Mouse (Mus musculus) CD8-positive naive resting alpha-beta T cell, adult 2 months (primary cell): Measurements from ENCODE around the gene Fcgr3.

Experiments used
- DNase-seq, 2 experiments: peaks; one replicate each; pipeline ENCODE4 v3.0.0; 2022; ENCODE audit warnings: low read depth in 2 of 2, low spot score in 2 of 2

Fcgr3 gene

DNA sequence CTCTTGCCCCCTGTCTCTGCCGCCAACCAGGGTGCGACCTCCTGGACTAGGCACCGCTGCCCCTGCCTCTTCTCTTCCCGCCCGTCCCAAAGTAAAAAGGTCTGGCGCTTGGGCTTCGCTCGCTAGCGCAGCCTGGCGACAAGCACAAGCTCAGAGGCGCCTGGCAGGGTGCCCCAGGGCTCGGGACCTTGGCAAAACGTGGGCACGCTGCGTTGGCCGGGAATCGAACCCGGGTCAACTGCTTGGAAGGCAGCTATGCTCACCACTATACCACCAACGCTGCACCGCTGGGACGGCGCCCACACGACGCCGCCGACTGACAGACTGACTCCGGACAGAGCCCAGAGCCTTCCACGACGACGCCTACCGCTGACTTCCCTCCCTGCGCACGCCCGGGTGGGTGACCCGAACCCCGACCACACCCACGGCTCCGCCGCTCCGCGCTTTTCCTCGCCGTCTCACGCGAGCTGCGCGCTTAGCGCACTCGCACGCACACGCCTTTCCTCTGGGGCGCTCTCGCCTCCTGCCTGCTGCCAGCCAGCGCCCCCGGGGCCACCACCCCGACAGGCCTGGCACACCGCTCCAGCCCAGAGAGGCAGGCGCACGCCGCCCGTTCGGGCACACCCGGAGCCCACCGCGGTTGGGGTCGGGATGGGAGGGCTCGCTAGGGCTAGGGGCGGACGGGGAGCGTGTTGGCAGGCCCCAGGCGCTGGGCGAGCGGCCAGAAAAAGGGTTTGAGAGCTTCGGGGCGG is at the start of gene Fcgr3:
Gene Fcgr3, minus strand, starts transcription at position 445 of the 752 bp plus-strand sequence.
- peak; percentile 67 to 68 for DNase-seq

GRCm38 (mm10) chr1:171113873-171114299 is 49.2 kb upstream of the Fcgr3 start, which contains the start of gene Cfap126:
Gene Cfap126, plus strand, starts transcription at chr1:171113918.
- DNase-seq = peak; percentile 10 to 14

DNA sequence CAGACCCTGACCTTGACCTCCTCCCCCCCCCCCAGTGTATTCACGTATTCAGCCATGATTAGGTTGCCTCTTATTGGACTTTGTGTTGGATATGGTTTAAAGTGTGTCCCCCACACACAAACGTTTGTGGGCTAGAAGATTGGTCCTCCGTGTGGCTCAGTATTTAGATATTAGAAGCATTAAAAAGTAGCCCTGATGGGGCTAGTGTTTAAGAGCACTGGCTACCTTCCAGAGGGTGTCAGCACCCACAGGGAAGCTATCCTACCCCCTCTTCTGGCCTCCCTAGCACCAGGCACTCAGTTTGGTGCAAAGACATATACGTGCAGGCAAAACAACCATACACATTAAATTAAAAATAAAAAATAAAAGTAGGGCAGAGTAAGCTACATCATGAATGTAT is 48.3 kb upstream of the Fcgr3 start:
- DNase-seq = no peak

DNA sequence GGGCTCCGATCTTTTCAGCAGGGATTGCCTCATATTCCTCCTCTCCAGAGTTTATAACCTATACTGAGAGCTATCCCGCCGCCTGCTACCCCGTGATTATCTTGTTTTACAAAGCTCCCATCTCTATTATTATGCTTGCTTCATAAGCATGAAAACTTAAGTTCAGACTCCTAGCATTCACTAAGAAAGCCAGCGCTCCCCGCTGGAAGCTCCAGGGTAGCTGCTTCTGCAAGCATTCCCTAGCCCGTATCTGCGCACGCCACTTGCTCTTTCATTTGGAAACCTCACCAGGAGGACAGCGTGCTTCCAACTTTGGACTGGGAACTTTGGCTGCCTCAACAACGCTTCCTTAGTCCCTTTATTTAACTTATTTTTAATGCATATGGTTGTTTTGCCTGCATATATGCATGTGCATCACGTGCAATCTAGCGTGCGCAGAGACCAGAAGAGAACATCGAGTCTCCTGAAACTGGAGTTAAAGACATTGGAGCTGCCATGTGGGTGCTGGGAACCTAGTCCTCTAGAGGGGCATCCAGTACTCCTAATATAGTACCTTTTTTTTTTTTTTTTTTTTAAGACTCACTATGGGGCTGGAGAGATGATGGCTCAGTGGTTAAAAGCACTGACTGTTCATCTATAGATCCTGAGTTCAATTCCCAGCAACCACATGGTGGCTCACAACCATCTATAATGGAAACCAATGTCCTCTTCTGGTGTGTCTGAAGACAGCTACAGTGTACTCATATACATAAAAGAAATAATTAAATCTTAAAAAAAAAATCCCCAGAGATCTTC is 47.2 kb upstream of the Fcgr3 start:
- peak; percentile 11 to 26 for DNase-seq

- DNase-seq = peak; percentile 93
These were observed 46.5 kb upstream of the Fcgr3 start for GRCm38 (mm10) chr1:171111020-171111780.

GRCm38 (mm10) chr1:171110659-171111019 is 45.9 kb upstream of the Fcgr3 start:
- DNase-seq = no peak

- no peak for DNase-seq
These were observed 44.9 kb upstream of the Fcgr3 start for GRCm38 (mm10) chr1:171109620-171110019.

- no peak for DNase-seq
These were observed 40.5 kb upstream of the Fcgr3 start for GRCm38 (mm10) chr1:171105226-171105625.

GRCm38 (mm10) chr1:171103179-171103840 is 38.6 kb upstream of the Fcgr3 start:
- DNase-seq = no peak

DNA sequence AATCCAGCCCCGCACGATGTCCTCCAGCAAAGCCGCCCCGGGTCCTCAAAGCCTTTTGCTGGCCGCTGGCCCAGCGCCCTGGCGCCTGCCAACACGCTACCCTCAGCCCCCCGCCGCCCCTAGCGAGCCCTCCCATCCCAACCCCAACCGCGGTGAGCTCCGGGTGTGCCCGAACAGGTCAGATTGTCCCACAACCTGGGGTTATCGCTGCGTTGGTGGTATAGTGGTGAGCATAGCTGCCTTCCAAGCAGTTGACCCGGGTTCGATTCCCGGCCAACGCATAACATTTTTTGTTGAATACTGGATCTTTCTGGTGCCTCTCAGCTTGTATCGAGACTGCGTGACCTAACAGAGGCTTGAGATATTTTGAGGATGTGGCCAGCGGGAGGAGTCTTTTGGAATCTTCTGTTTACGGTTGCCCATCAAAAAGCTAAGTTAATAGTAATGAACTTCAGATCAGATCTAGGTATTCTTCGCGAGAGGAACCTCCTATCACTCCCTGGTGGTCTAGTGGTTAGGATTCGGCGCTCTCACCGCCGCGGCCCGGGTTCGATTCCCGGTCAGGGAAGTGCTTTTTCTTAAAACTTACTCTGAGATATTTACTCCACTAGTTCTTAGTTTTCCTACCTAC is 37.9 kb upstream of the Fcgr3 start:
- DNase-seq = peak; percentile 84 to 87

GRCm38 (mm10) chr1:171101733-171102546 is 37.2 kb upstream of the Fcgr3 start:
- DNase-seq = peak; percentile 82

GRCm38 (mm10) chr1:171101033-171101432 is 36.3 kb upstream of the Fcgr3 start:
- no peak for DNase-seq

- DNase-seq = no peak
These were observed 32.9 kb upstream of the Fcgr3 start for GRCm38 (mm10) chr1:171097612-171098011.

DNA sequence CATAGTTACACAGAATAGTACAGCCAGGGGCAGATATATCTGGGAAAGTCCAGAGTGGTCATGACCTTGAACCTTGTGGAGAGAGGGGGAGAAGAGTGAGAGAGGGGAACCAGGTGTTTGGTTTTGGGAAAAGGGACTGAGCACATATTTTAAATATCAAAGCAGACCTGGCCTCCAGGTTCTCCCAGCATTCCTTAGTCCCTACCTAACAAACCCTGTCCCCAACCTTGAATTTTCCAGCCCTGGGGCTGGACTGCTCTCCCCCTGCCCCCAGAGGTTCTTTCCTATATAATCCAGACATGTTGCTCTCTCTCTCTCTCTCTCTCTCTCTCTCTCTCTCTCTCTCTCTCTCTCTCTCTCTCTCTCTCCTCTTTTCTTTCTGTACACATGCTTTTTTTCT is 32.4 kb upstream of the Fcgr3 start:
- no peak for DNase-seq

- no peak for DNase-seq
These were observed 31.6 kb upstream of the Fcgr3 start for GRCm38 (mm10) chr1:171096110-171096964.

GRCm38 (mm10) chr1:171094424-171094823 is 29.7 kb upstream of the Fcgr3 start:
- DNase-seq = no peak

DNA sequence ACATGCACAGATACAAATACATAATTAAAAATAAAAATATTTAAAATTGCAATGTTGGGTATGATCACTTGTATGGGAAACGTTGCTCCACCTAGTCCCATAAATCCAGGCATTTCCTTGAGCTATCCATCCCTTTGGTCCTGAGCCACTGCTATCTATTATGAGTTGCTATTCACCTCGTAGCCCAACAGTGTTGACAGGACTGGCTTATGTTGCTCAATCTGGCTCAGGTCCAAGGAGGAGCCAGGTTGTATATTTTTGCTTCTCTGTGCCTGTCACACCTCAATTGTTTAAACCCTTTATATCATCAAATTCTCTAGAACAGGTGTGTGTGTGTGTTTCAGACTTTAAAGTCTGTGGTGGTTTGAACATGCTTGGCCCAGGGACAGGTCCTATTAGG is 26.0 kb upstream of the Fcgr3 start:
- DNase-seq = no peak

GRCm38 (mm10) chr1:171089891-171090290 is 25.2 kb upstream of the Fcgr3 start:
- DNase-seq = no peak
